Mouse (Mus musculus): ENCODE measurements around the gene Fgfr1op2. TPM values are rescaled to one million over a fixed set of nuclear protein-coding genes. Genes with fewer than 3 reads are reported as not detected.

The Fgfr1op2 gene
- polyA plus RNA-seq, 1 experiment, result 64.0 TPM

GRCm38 (mm10) chr6:146628123-146628522 lies 51.1 kb downstream of the Fgfr1op2 start:
- Histone ChIP-seq H3K27me3 (ENCODE audit: control insufficient read depth, insufficient read depth, low read length) (no peaks in the 10 kb centered on the region), H3K4me3 (replicated peaks; ENCODE audit: insufficient read depth, low read depth, low read length) (no peak overlapping the region), H3K4me1 (ENCODE audit: control insufficient read depth, insufficient read depth, low read length) (peaks cover 9% of the 10 kb centered on the region), H3K27ac (ENCODE audit: insufficient read depth, low read length) (no peak overlapping the region)
- no peak for DNase-seq
- TF ChIP-seq CTCF (IDR thresholded peaks at IDR 0.05; ENCODE audit: borderline replicate concordance, insufficient read depth, low read depth, low read length) (no peak), POLR2A (IDR thresholded peaks at IDR 0.05; ENCODE audit: borderline replicate concordance, insufficient read depth, low read length) (no peak)
- 69% methylated on average over 3 of the region's 3 CpGs for WGBS

- Histone ChIP-seq H3K4me1 (ENCODE audit: control insufficient read depth, insufficient read depth, low read length) (peaks cover 10% of the 10 kb centered on the region), H3K27me3 (ENCODE audit: control insufficient read depth, insufficient read depth, low read length) (no peaks in the 10 kb centered on the region), H3K4me3 (replicated peaks; ENCODE audit: insufficient read depth, low read depth, low read length) (no peak overlapping the region), H3K27ac (ENCODE audit: insufficient read depth, low read length) (no peak overlapping the region)
- no peak for DNase-seq
- WGBS, result 87% methylated on average over 9 of the region's 9 CpGs
- TF ChIP-seq POLR2A (IDR thresholded peaks at IDR 0.05; ENCODE audit: borderline replicate concordance, insufficient read depth, low read length), result no peak
- no peak for TF ChIP-seq CTCF (IDR thresholded peaks at IDR 0.05; ENCODE audit: borderline replicate concordance, insufficient read depth, low read depth, low read length)
These were observed 53.1 kb downstream of the Fgfr1op2 start for GRCm38 (mm10) chr6:146629781-146630756.

GRCm38 (mm10) chr6:146630961-146631360 lies 54.0 kb downstream of the Fgfr1op2 start:
- WGBS, result 58% methylated on average over 4 of the region's 4 CpGs
- TF ChIP-seq CTCF (IDR thresholded peaks at IDR 0.05; ENCODE audit: borderline replicate concordance, insufficient read depth, low read depth, low read length) (no peak), POLR2A (IDR thresholded peaks at IDR 0.05; ENCODE audit: borderline replicate concordance, insufficient read depth, low read length) (no peak)
- Histone ChIP-seq H3K27ac (ENCODE audit: insufficient read depth, low read length) (no peak overlapping the region), H3K4me3 (replicated peaks; ENCODE audit: insufficient read depth, low read depth, low read length) (no peak overlapping the region), H3K27me3 (ENCODE audit: control insufficient read depth, insufficient read depth, low read length) (no peaks in the 10 kb centered on the region), H3K4me1 (ENCODE audit: control insufficient read depth, insufficient read depth, low read length) (peaks cover 10% of the 10 kb centered on the region)
- no peak for DNase-seq

- no peaks in the 10 kb centered on the region for H3K27me3 ChIP-seq (ENCODE audit: control insufficient read depth, insufficient read depth, low read length)
- 88% methylated on average over 8 of the region's 8 CpGs for WGBS
- TF ChIP-seq CTCF (IDR thresholded peaks at IDR 0.05; ENCODE audit: borderline replicate concordance, insufficient read depth, low read depth, low read length), result no peak
- TF ChIP-seq POLR2A (IDR thresholded peaks at IDR 0.05; ENCODE audit: borderline replicate concordance, insufficient read depth, low read length), result no peak
These were observed 54.8 kb downstream of the Fgfr1op2 start for GRCm38 (mm10) chr6:146631847-146632246.

GRCm38 (mm10) chr6:146632403-146632802 lies 55.4 kb downstream of the Fgfr1op2 start:
- DNase-seq, result no peak
- H3K27ac ChIP-seq (ENCODE audit: insufficient read depth, low read length), result no peak overlapping the region
- no peak overlapping the region for H3K4me3 ChIP-seq (replicated peaks; ENCODE audit: insufficient read depth, low read depth, low read length)
- H3K27me3 ChIP-seq (ENCODE audit: control insufficient read depth, insufficient read depth, low read length), result no peaks in the 10 kb centered on the region
- H3K4me1 ChIP-seq (ENCODE audit: control insufficient read depth, insufficient read depth, low read length), result peaks cover 10% of the 10 kb centered on the region
- no peak for TF ChIP-seq CTCF (IDR thresholded peaks at IDR 0.05; ENCODE audit: borderline replicate concordance, insufficient read depth, low read depth, low read length)
- TF ChIP-seq POLR2A (IDR thresholded peaks at IDR 0.05; ENCODE audit: borderline replicate concordance, insufficient read depth, low read length), result no peak
- WGBS, result 82% methylated on average over 9 of the region's 9 CpGs

More at GRCm38 (mm10) chr6:146631847-146632246, 54.8 kb downstream of the Fgfr1op2 start:
- Histone ChIP-seq H3K27ac (ENCODE audit: insufficient read depth, low read length) (no peak overlapping the region), H3K4me1 (ENCODE audit: control insufficient read depth, insufficient read depth, low read length) (peaks cover 10% of the 10 kb centered on the region), H3K4me3 (replicated peaks; ENCODE audit: insufficient read depth, low read depth, low read length) (no peak overlapping the region)
- DNase-seq, result no peak

- 40% methylated on average over 8 of the region's 8 CpGs for WGBS
- no peak for TF ChIP-seq CTCF (IDR thresholded peaks at IDR 0.05; ENCODE audit: borderline replicate concordance, insufficient read depth, low read depth, low read length)
- TF ChIP-seq POLR2A (IDR thresholded peaks at IDR 0.05; ENCODE audit: borderline replicate concordance, insufficient read depth, low read length), result no peak
These were observed 56.1 kb downstream of the Fgfr1op2 start for GRCm38 (mm10) chr6:146633097-146633496.

GRCm38 (mm10) chr6:146633629-146634014 lies 56.6 kb downstream of the Fgfr1op2 start:
- Histone ChIP-seq H3K27me3 (ENCODE audit: control insufficient read depth, insufficient read depth, low read length) (no peaks in the 10 kb centered on the region), H3K4me3 (replicated peaks; ENCODE audit: insufficient read depth, low read depth, low read length) (peak overlapping the region; percentile 83), H3K4me1 (ENCODE audit: control insufficient read depth, insufficient read depth, low read length) (peaks cover 10% of the 10 kb centered on the region), H3K27ac (ENCODE audit: insufficient read depth, low read length) (peak overlapping the region; percentile 72)
- TF ChIP-seq POLR2A (IDR thresholded peaks at IDR 0.05; ENCODE audit: borderline replicate concordance, insufficient read depth, low read length) (no peak; the same call in 1 of the 2 replicates), CTCF (IDR thresholded peaks at IDR 0.05; ENCODE audit: borderline replicate concordance, insufficient read depth, low read depth, low read length) (no peak)
- 13% methylated on average over 14 of the region's 14 CpGs for WGBS
- peak in 1 of 2 experiments; percentile 38 for DNase-seq

More at GRCm38 (mm10) chr6:146633097-146633496, 56.1 kb downstream of the Fgfr1op2 start:
- DNase-seq, result peak; percentile 19 to 36
- Histone ChIP-seq H3K4me1 (ENCODE audit: control insufficient read depth, insufficient read depth, low read length) (peaks cover 10% of the 10 kb centered on the region), H3K4me3 (replicated peaks; ENCODE audit: insufficient read depth, low read depth, low read length) (peak overlapping the region; percentile 17), H3K27me3 (ENCODE audit: control insufficient read depth, insufficient read depth, low read length) (no peaks in the 10 kb centered on the region), H3K27ac (ENCODE audit: insufficient read depth, low read length) (peak overlapping the region; percentile 43; the same call in 1 of the 2 replicates)

Measured in cerebellum, adult 2 months (tissue).